Comparison of ENCODE assay signal across 8 mouse cellular contexts in genomic region chr1:87265200-87265599, GRCm38 (mm10). TPM values are rescaled to one million over a fixed set of nuclear protein-coding genes. Genes with fewer than 3 reads are reported as not detected.
A peak's percentile ranks its signal among the peaks of the same experiment; 100 is the strongest.
DNase-seq lines count a peak whose midpoint lies in the region; ATAC-seq lines count a peak whose summit lies in the region.

No protein-coding gene starts in this region.

- 0 out of 2 replicates have a peak, but pooled peaks cover 3% of the 10 kb centered on the region for H3K9me3 ChIP-seq in heart, embryonic 12.5 days (replicated peaks)
- no peaks in the 10 kb centered on the region for H3K9me3 ChIP-seq in embryonic facial prominence, embryonic 10.5 days
- no peaks in the 10 kb centered on the region for H3K9me3 ChIP-seq in intestine, embryonic 16.5 days (ENCODE audit: control insufficient read depth, low read length)
- H3K9me3 ChIP-seq in midbrain, embryonic 16.5 days (replicated peaks; ENCODE audit: control insufficient read depth, low read length, poor library complexity, severe bottlenecking): no peaks in the 10 kb centered on the region

- H3K27ac ChIP-seq in heart, embryonic 12.5 days (ENCODE audit: poor library complexity, severe bottlenecking): no peak overlapping the region
- no peak overlapping the region for H3K27ac ChIP-seq in embryonic facial prominence, embryonic 10.5 days (replicated peaks)
- H3K27ac ChIP-seq in intestine, embryonic 16.5 days (ENCODE audit: low read length): no peak overlapping the region
- H3K27ac ChIP-seq in midbrain, embryonic 16.5 days (ENCODE audit: low read length): no peak overlapping the region

- no peak for ATAC-seq in heart, embryonic 12.5 days (ENCODE audit: insufficient number of reproducible peaks, low FRiP score)
- no peak for ATAC-seq in intestine, embryonic 16.5 days
- ATAC-seq in midbrain, embryonic 16.5 days: peak; percentile 19; the same call in 1 of the 2 replicates
- ATAC-seq in erythroblast, adult 5-6 weeks (replicated peaks; ENCODE audit: low FRiP score, poor library complexity, severe bottlenecking): no peak

- H3K4me3 ChIP-seq in heart, embryonic 12.5 days: peak overlapping the region; percentile 49
- peak overlapping the region; percentile 68 for H3K4me3 ChIP-seq in embryonic facial prominence, embryonic 10.5 days
- H3K4me3 ChIP-seq in intestine, embryonic 16.5 days (ENCODE audit: low read length): peak overlapping the region; percentile 56; the same call in 1 of the 2 replicates
- peak overlapping the region; percentile 46 for H3K4me3 ChIP-seq in midbrain, embryonic 16.5 days (ENCODE audit: low read depth, low read length)

- H3K4me1 ChIP-seq in heart, embryonic 12.5 days (replicated peaks): peaks cover 22% of the 10 kb centered on the region
- peaks cover 36% of the 10 kb centered on the region for H3K4me1 ChIP-seq in embryonic facial prominence, embryonic 10.5 days
- peaks cover 18% of the 10 kb centered on the region for H3K4me1 ChIP-seq in intestine, embryonic 16.5 days (ENCODE audit: control insufficient read depth, insufficient read depth, low read length)
- peaks cover 20% of the 10 kb centered on the region for H3K4me1 ChIP-seq in midbrain, embryonic 16.5 days (ENCODE audit: control insufficient read depth, insufficient read depth, low read length)

- peaks cover 85% of the 10 kb centered on the region for H3K27me3 ChIP-seq in heart, embryonic 12.5 days (replicated peaks)
- H3K27me3 ChIP-seq in embryonic facial prominence, embryonic 10.5 days (replicated peaks; ENCODE audit: low read depth, poor library complexity, severe bottlenecking): peaks cover 98% of the 10 kb centered on the region
- peaks cover 51% of the 10 kb centered on the region for H3K27me3 ChIP-seq in intestine, embryonic 16.5 days (replicated peaks; ENCODE audit: control insufficient read depth, insufficient read depth, low read length)
- H3K27me3 ChIP-seq in midbrain, embryonic 16.5 days (ENCODE audit: control insufficient read depth, insufficient read depth, low read depth, low read length): peaks cover 44% of the 10 kb centered on the region

- H3K4me2 ChIP-seq in heart, embryonic 12.5 days: peak overlapping the region; percentile 87
- H3K4me2 ChIP-seq in intestine, embryonic 16.5 days (ENCODE audit: low read depth, low read length): peak overlapping the region; percentile 99
- peak overlapping the region; percentile 93 for H3K4me2 ChIP-seq in midbrain, embryonic 16.5 days (ENCODE audit: low read length)

- intact Hi-C loops in heart, postnatal 25 days (cut with DNase I): no loop called here

- WGBS in heart, embryonic 12.5 days: 0% methylated on average over 13 of the region's 13 CpGs
- WGBS in embryonic facial prominence, embryonic 10.5 days: 1% methylated on average over 13 of the region's 13 CpGs
- WGBS in intestine, embryonic 16.5 days: 2% methylated on average over 13 of the region's 13 CpGs
- WGBS in midbrain, embryonic 16.5 days: under 1% methylated on average over 13 of the region's 13 CpGs

- no peak overlapping the region for H3K9ac ChIP-seq in heart, embryonic 12.5 days
- no peak overlapping the region for H3K9ac ChIP-seq in intestine, embryonic 16.5 days (ENCODE audit: low read depth, low read length)
- no peak overlapping the region for H3K9ac ChIP-seq in midbrain, embryonic 16.5 days (ENCODE audit: low read depth, low read length)

- DNase-seq in heart, postnatal 25 days (ENCODE audit: low spot score): no peak
- DNase-seq in embryonic facial prominence, embryonic 10.5 days (ENCODE audit: low spot score): peak; percentile 22
- DNase-seq in layer of hippocampus, postnatal 10 days (ENCODE audit: low spot score in 2 of 2): no peak
- no peak for DNase-seq in lung, postnatal 4 days

- no peaks in the 10 kb centered on the region for H3K36me3 ChIP-seq in heart, embryonic 12.5 days
- no peaks in the 10 kb centered on the region for H3K36me3 ChIP-seq in embryonic facial prominence, embryonic 10.5 days (replicated peaks)
- no peaks in the 10 kb centered on the region for H3K36me3 ChIP-seq in intestine, embryonic 16.5 days (ENCODE audit: control insufficient read depth, insufficient read depth, low read length)
- H3K36me3 ChIP-seq in midbrain, embryonic 16.5 days (ENCODE audit: control insufficient read depth, insufficient read depth, low read length): no peaks in the 10 kb centered on the region

RNA-seq across cellular contexts. Expression of gene Efhd1, which starts 1.0 kb away (rescaled TPM):
- 0.10 and 0.47 TPM in 2 replicates for polyA plus RNA-seq in heart, embryonic 12.5 days (2016; fragmentation: Nextera tagmentation; extraction: Ambion mirVana)
- total RNA-seq in heart, postnatal 25 days (2021): 1 to 10 TPM; 3.2 to 3.3 TPM
- polyA plus RNA-seq in embryonic facial prominence, embryonic 10.5 days (2016; fragmentation: Nextera tagmentation; extraction: Ambion mirVana): 0.69 and 0.77 TPM in 2 replicates
- 1.2 and 1.8 TPM in 2 replicates for polyA plus RNA-seq in intestine, embryonic 16.5 days (2015; fragmentation: Nextera tagmentation; extraction: Ambion mirVana)
- polyA plus RNA-seq in midbrain, embryonic 16.5 days (2015; fragmentation: Nextera tagmentation; extraction: Ambion mirVana): 0.36 and 1.4 TPM in 2 replicates
- total RNA-seq in erythroblast, adult 5-6 weeks (2015; ENCODE audit: low replicate concordance): not detected in 2 replicates
- total RNA-seq in erythroblast, adult 5-6 weeks (2017; ENCODE audit: low replicate concordance): not detected in 2 replicates
- total RNA-seq in layer of hippocampus, postnatal 10 days (2021): 1 to 10 TPM; 7.2 to 7.7 TPM

RNA-seq across cellular contexts. Expression of gene Eif4e2, which starts 51.5 kb away (rescaled TPM):
- 141 and 145 TPM in 2 replicates for polyA plus RNA-seq in heart, embryonic 12.5 days (2016; fragmentation: Nextera tagmentation; extraction: Ambion mirVana)
- total RNA-seq in heart, postnatal 25 days (2021): 10 to 100 TPM; 47.5 to 52.2 TPM
- 175 and 185 TPM in 2 replicates for polyA plus RNA-seq in embryonic facial prominence, embryonic 10.5 days (2016; fragmentation: Nextera tagmentation; extraction: Ambion mirVana)
- 161 and 172 TPM in 2 replicates for polyA plus RNA-seq in intestine, embryonic 16.5 days (2015; fragmentation: Nextera tagmentation; extraction: Ambion mirVana)
- 86.6 and 92.5 TPM in 2 replicates for polyA plus RNA-seq in midbrain, embryonic 16.5 days (2015; fragmentation: Nextera tagmentation; extraction: Ambion mirVana)
- total RNA-seq in erythroblast, adult 5-6 weeks (2015; ENCODE audit: low replicate concordance): 16.7 and 21.9 TPM in 2 replicates
- 33.1 and 38.9 TPM in 2 replicates for total RNA-seq in erythroblast, adult 5-6 weeks (2017; ENCODE audit: low replicate concordance)
- total RNA-seq in layer of hippocampus, postnatal 10 days (2021): 10 to 100 TPM; 81.5 to 82.8 TPM
